Mouse (Mus musculus): ENCODE data around the gene Opcml. TPM values are rescaled to one million over a fixed set of nuclear protein-coding genes. Genes with fewer than 3 reads are reported as not detected.

Opcml gene
- polyA plus RNA-seq, 1 experiment: not detected

DNA sequence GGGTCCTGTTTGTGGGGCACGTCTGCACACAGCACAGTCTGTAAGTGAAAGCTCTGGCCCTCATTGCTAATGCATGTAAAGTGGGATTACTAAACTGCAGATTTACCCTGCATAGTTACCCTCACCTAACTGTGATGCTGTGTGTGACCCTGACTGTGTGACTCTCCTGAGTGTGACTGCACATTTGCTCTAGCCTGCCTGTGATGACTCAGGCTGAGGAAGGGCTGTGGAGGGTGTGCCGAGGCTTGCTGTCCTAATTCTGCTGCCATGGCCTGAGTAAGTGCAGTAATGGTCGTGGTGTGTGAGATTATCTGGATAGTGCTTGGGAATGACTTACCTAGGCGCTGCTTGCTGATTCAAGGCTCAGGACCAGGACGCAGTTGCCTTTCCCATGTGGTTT lies 52.2 kb downstream of the Opcml start:
- no peaks in the 10 kb centered on the region for H3K36me3 ChIP-seq (ENCODE audit: control insufficient read depth, insufficient read depth, low read length, poor library complexity, severe bottlenecking)
- H3K27ac ChIP-seq (ENCODE audit: insufficient read depth, low read length): no peak overlapping the region
- TF ChIP-seq POLR2A (IDR thresholded peaks at IDR 0.05; ENCODE audit: insufficient read depth, low read length): no peak
- TF ChIP-seq EP300 (IDR thresholded peaks at IDR 0.05; ENCODE audit: insufficient read depth, low read depth, low read length): no peak
- TF ChIP-seq CTCF (IDR thresholded peaks at IDR 0.05; ENCODE audit: low read depth, low read length): no peak
- H3K9ac ChIP-seq (ENCODE audit: low read depth, poor library complexity, severe bottlenecking): no peak overlapping the region
- no peaks in the 10 kb centered on the region for H3K4me1 ChIP-seq (ENCODE audit: control insufficient read depth, insufficient read depth, low read length)
- no peak overlapping the region for H3K4me3 ChIP-seq (ENCODE audit: low read depth, low read length)
- no peaks in the 10 kb centered on the region for H3K9me3 ChIP-seq (replicated peaks; ENCODE audit: control insufficient read depth, insufficient read depth, low read length, poor library complexity, severe bottlenecking)
- H3K27me3 ChIP-seq (ENCODE audit: control insufficient read depth, insufficient read depth, low read length, poor library complexity, severe bottlenecking): no peaks in the 10 kb centered on the region; the same call in 1 of the 2 replicates

DNA sequence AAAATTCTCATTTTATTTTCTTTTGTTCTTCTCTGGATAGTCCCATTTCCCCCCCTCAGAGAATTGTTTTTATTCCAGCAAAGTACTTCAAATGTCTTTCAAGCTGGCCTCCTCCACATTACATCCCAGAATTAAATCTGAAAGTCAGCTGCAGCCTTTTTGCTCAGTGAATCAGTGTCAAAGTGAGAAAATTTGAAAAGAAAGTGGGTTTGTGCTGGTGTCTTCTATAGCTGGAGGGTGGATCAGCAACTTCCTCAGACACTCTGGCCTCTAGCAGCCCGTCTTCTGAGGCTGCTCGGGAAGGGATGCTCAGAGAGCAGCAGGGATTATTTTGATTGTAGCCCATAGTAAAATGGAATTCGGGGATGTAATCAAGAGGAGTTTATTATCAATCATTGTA lies 81.0 kb downstream of the Opcml start:
- Histone ChIP-seq H3K27me3 (ENCODE audit: control insufficient read depth, insufficient read depth, low read length, poor library complexity, severe bottlenecking) (no peaks in the 10 kb centered on the region), H3K9ac (ENCODE audit: low read depth, poor library complexity, severe bottlenecking) (no peak overlapping the region)

DNA sequence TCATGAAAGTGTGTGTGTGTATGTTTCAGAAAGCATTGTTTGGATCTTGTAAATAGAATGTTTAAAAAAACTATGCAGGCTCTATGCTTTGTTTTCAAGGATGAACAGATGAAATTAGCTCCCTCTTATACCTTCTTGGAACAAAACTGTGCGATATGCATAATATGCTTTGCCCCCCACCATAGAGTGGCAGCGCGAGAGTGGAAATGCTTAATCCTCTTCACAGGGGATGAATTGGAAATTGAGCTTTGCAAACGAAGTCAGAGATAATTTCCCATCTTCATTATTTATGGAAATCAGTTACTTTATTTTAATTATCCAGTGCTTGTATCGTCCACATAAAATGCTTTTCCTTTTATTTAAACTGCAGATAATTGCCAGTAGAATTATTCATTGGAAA lies 99.1 kb downstream of the Opcml start:
- Histone ChIP-seq H3K4me3 (ENCODE audit: low read depth, low read length) (no peak overlapping the region), H3K9ac (ENCODE audit: low read depth, poor library complexity, severe bottlenecking) (no peak overlapping the region), H3K4me1 (ENCODE audit: control insufficient read depth, insufficient read depth, low read length) (peaks cover 4% of the 10 kb centered on the region), H3K9me3 (replicated peaks; ENCODE audit: control insufficient read depth, insufficient read depth, low read length, poor library complexity, severe bottlenecking) (no peaks in the 10 kb centered on the region), H3K27me3 (ENCODE audit: control insufficient read depth, insufficient read depth, low read length, poor library complexity, severe bottlenecking) (no peaks in the 10 kb centered on the region), H3K36me3 (ENCODE audit: control insufficient read depth, insufficient read depth, low read length, poor library complexity, severe bottlenecking) (no peaks in the 10 kb centered on the region), H3K27ac (ENCODE audit: insufficient read depth, low read length) (no peak overlapping the region)
- TF ChIP-seq POLR2A (IDR thresholded peaks at IDR 0.05; ENCODE audit: insufficient read depth, low read length) (no peak), CTCF (IDR thresholded peaks at IDR 0.05; ENCODE audit: low read depth, low read length) (no peak)

More for the DNA sequence above, 81.0 kb downstream of the Opcml start:
- no peaks in the 10 kb centered on the region for H3K4me1 ChIP-seq (ENCODE audit: control insufficient read depth, insufficient read depth, low read length)
- TF ChIP-seq POLR2A (IDR thresholded peaks at IDR 0.05; ENCODE audit: insufficient read depth, low read length) (no peak), CTCF (IDR thresholded peaks at IDR 0.05; ENCODE audit: low read depth, low read length) (no peak), EP300 (IDR thresholded peaks at IDR 0.05; ENCODE audit: insufficient read depth, low read depth, low read length) (no peak)
- H3K36me3 ChIP-seq (ENCODE audit: control insufficient read depth, insufficient read depth, low read length, poor library complexity, severe bottlenecking): no peaks in the 10 kb centered on the region
- no peak overlapping the region for H3K27ac ChIP-seq (ENCODE audit: insufficient read depth, low read length)
- H3K9me3 ChIP-seq (replicated peaks; ENCODE audit: control insufficient read depth, insufficient read depth, low read length, poor library complexity, severe bottlenecking): no peaks in the 10 kb centered on the region
- no peak overlapping the region for H3K4me3 ChIP-seq (ENCODE audit: low read depth, low read length)

DNA sequence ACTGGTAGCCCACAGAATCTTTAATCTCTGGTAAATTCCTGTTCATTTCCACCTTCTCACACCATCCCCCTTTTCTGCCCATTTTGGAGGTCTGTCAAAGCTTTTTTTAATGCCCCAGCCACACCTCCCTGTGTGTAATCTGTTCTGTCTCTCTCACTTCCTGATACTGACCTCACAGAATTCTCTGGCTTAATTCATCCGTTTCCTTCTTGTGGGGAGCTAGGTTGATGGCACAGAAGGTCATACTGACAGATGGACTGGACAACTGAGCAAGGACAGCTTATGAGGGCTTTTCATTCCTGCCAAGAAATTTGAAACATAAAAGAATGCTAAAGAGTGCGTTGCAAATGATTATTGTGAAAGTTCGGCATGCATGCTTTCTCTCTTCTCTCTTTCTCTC lies 126.7 kb downstream of the Opcml start:
- H3K4me1 ChIP-seq (ENCODE audit: control insufficient read depth, insufficient read depth, low read length): no peaks in the 10 kb centered on the region
- no peak overlapping the region for H3K9ac ChIP-seq (ENCODE audit: low read depth, poor library complexity, severe bottlenecking)
- H3K4me3 ChIP-seq (ENCODE audit: low read depth, low read length): no peak overlapping the region
- H3K36me3 ChIP-seq (ENCODE audit: control insufficient read depth, insufficient read depth, low read length, poor library complexity, severe bottlenecking): no peaks in the 10 kb centered on the region
- no peak overlapping the region for H3K27ac ChIP-seq (ENCODE audit: insufficient read depth, low read length)
- TF ChIP-seq EP300 (IDR thresholded peaks at IDR 0.05; ENCODE audit: insufficient read depth, low read depth, low read length) (no peak), CTCF (IDR thresholded peaks at IDR 0.05; ENCODE audit: low read depth, low read length) (no peak), POLR2A (IDR thresholded peaks at IDR 0.05; ENCODE audit: insufficient read depth, low read length) (no peak)
- H3K27me3 ChIP-seq (ENCODE audit: control insufficient read depth, insufficient read depth, low read length, poor library complexity, severe bottlenecking): no peaks in the 10 kb centered on the region
- H3K9me3 ChIP-seq (replicated peaks; ENCODE audit: control insufficient read depth, insufficient read depth, low read length, poor library complexity, severe bottlenecking): no peaks in the 10 kb centered on the region

DNA sequence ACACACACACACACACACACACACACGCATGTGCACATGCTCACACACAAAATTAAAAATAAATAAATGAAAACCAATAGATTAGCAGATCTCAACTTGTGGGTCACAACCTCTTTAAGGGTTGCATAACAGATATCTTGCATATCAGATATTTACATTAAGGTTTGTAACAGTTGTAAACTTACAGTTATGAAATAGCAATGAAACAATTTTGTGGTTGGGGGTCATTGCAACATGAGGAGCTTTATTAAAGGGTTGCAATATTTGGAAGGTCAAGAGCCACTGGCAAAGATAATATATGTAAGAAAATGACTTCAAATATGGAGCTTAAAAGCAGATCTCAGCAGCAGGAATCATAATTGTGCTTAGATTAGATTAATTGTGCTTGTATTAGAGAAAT lies 132.9 kb downstream of the Opcml start:
- Histone ChIP-seq H3K27ac (ENCODE audit: insufficient read depth, low read length) (no peak overlapping the region), H3K9me3 (replicated peaks; ENCODE audit: control insufficient read depth, insufficient read depth, low read length, poor library complexity, severe bottlenecking) (no peaks in the 10 kb centered on the region), H3K27me3 (ENCODE audit: control insufficient read depth, insufficient read depth, low read length, poor library complexity, severe bottlenecking) (no peaks in the 10 kb centered on the region), H3K9ac (ENCODE audit: low read depth, poor library complexity, severe bottlenecking) (no peak overlapping the region), H3K36me3 (ENCODE audit: control insufficient read depth, insufficient read depth, low read length, poor library complexity, severe bottlenecking) (no peaks in the 10 kb centered on the region), H3K4me1 (ENCODE audit: control insufficient read depth, insufficient read depth, low read length) (no peaks in the 10 kb centered on the region), H3K4me3 (ENCODE audit: low read depth, low read length) (no peak overlapping the region)
- TF ChIP-seq POLR2A (IDR thresholded peaks at IDR 0.05; ENCODE audit: insufficient read depth, low read length) (no peak), CTCF (IDR thresholded peaks at IDR 0.05; ENCODE audit: low read depth, low read length) (no peak), EP300 (IDR thresholded peaks at IDR 0.05; ENCODE audit: insufficient read depth, low read depth, low read length) (no peak)

DNA sequence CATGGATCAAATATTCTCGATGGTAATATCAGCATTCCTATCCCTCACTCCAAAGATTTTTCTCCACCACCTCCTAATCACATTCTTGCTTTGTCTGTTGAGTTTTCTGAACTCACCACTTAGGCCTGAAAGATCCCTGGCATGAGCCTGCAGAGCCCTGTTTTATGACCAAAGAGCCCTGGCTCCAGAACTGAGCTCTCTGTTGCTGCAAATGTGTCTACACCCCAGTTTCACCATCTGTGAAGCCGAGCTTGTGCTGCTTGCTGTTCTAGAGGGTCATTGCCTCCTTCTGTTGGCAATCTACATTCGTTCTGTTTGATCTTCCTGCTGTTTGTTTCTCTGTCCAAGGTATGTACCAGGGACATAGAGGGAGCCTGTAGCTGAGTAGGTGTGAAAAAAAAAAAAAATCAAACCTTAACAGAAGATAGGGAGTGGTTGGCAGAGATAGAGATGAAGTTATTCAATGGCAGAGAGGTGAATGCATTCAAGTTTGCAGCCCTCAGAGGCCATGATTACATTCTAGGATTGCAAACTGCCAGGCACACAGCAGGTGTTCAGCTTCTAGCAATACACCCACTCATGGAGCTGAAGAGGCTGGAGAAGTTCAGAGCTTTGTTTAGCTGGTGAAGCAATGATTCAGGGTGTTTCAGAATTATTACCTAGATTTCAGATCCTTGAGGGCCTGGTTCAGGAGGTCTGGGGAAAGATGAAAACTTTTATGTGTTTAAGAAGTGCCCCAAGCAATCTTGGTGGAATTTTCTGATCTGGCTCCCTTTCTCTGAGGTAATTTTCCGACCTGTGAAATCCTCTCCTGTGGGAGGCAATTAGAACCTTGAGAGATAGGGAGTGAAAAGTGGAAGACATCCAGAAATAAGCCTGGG lies 133.6 kb downstream of the Opcml start:
- Histone ChIP-seq H3K27ac (ENCODE audit: insufficient read depth, low read length) (no peak overlapping the region), H3K9ac (ENCODE audit: low read depth, poor library complexity, severe bottlenecking) (no peak overlapping the region), H3K27me3 (ENCODE audit: control insufficient read depth, insufficient read depth, low read length, poor library complexity, severe bottlenecking) (no peaks in the 10 kb centered on the region), H3K36me3 (ENCODE audit: control insufficient read depth, insufficient read depth, low read length, poor library complexity, severe bottlenecking) (no peaks in the 10 kb centered on the region), H3K9me3 (replicated peaks; ENCODE audit: control insufficient read depth, insufficient read depth, low read length, poor library complexity, severe bottlenecking) (no peaks in the 10 kb centered on the region), H3K4me3 (ENCODE audit: low read depth, low read length) (no peak overlapping the region), H3K4me1 (ENCODE audit: control insufficient read depth, insufficient read depth, low read length) (no peaks in the 10 kb centered on the region)
- TF ChIP-seq POLR2A (IDR thresholded peaks at IDR 0.05; ENCODE audit: insufficient read depth, low read length): no peak
- no peak for TF ChIP-seq CTCF (IDR thresholded peaks at IDR 0.05; ENCODE audit: low read depth, low read length)
- no peak for TF ChIP-seq EP300 (IDR thresholded peaks at IDR 0.05; ENCODE audit: insufficient read depth, low read depth, low read length)

Measured in ES-Bruce4 (cell line).